Mouse (Mus musculus) kidney, embryonic 14.5 days (tissue): ENCODE results near the gene Gbp3. TPM values are rescaled to one million over a fixed set of nuclear protein-coding genes. Genes with fewer than 3 reads are reported as not detected.
"Not testable (repeated sequence)": the region's sequence is repeated elsewhere in the genome, so short reads cannot be mapped to it uniquely, and the experiment has no call there.

ENCODE experiments used
- ATAC-seq: fragments of 200-750 bp; cut with Nextera tagmentation; 2 replicates; pipeline ENCODE4 v1.8.0; 2017; ENCODE audit warnings: moderate number of reproducible peaks, mild to moderate bottlenecking, moderate TSS enrichment, moderate library complexity; ENCODE audit not compliant: low FRiP score, low TSS enrichment
- H3K27ac ChIP-seq: fragments of 300-500 bp; sonication (generic); 2 replicates; pipeline ENCODE4 v1.5.1; 2014; ENCODE audit warnings: low read depth, mild to moderate bottlenecking, low read length, moderate library complexity, mixed read lengths
- H3K27me3 ChIP-seq: fragments of 300-500 bp; sonication (generic); 2 replicates; pipeline ENCODE4 v1.6.1; 2014; ENCODE audit warnings: mild to moderate bottlenecking, low read length; ENCODE audit not compliant: control insufficient read depth, insufficient read depth
- H3K36me3 ChIP-seq: fragments of 300-500 bp; sonication (generic); 2 replicates; pipeline ENCODE4 v1.6.1; 2014; ENCODE audit warnings: low read length, mixed read lengths; ENCODE audit not compliant: control insufficient read depth, insufficient read depth
- H3K4me1 ChIP-seq: fragments of 300-500 bp; sonication (generic); 2 replicates; pipeline ENCODE4 v1.6.1; 2014; ENCODE audit warnings: low read length, mixed read lengths; ENCODE audit not compliant: control insufficient read depth, insufficient read depth
- H3K4me2 ChIP-seq: fragments of 300-500 bp; sonication (generic); replicated peaks from 2 replicates; pipeline ENCODE4 v1.6.1; 2014; ENCODE audit warnings: low read depth, mild to moderate bottlenecking, low read length
- H3K4me3 ChIP-seq: fragments of 300-500 bp; sonication (generic); 2 replicates; pipeline ENCODE4 v1.5.1; 2014; ENCODE audit warnings: mild to moderate bottlenecking, low read length
- H3K9ac ChIP-seq: fragments of 300-500 bp; sonication (generic); 2 replicates; pipeline ENCODE4 v1.6.1; 2014; ENCODE audit warnings: low read depth, mild to moderate bottlenecking, low read length, moderate library complexity
- H3K9me3 ChIP-seq: fragments of 300-500 bp; sonication (generic); 2 replicates; pipeline ENCODE4 v1.6.1; 2016; ENCODE audit warnings: low read length; ENCODE audit not compliant: control insufficient read depth
- WGBS: fragments of 180-500 bp; shearing (Covaris S2); extraction: QIAGEN DNeasy Blood & Tissue Kit; methylation state at CpG from one replicate; pipeline ENCODE4 v1.1.7; 2014; 5-methylcytosine and 5-hydroxymethylcytosine counted together
- polyA plus RNA-seq: library from polyadenylated mRNA; unstranded; fragments of >200 nt; fragmentation: Nextera tagmentation; extraction: Ambion mirVana; gene quantifications from 2 replicates; pipeline ENCODE4 v1.2.1, GENCODE M21; 2014

The Gbp3 gene
- polyA plus RNA-seq, 1 experiment from 2014 or later = 1.2 TPM

GRCm38 (mm10) chr3:142546690-142547089, 13.1 kb upstream of the Gbp3 start:
- H3K9ac ChIP-seq = no peak overlapping the region
- no peak for ATAC-seq
- 82% methylated on average over 3 of the region's 3 CpGs for WGBS
- no peaks in the 10 kb centered on the region for H3K27me3 ChIP-seq
- no peaks in the 10 kb centered on the region for H3K4me1 ChIP-seq
- H3K4me3 ChIP-seq = no peak overlapping the region
- H3K9me3 ChIP-seq = no peaks in the 10 kb centered on the region
- H3K36me3 ChIP-seq = no peaks in the 10 kb centered on the region
- no peak overlapping the region for H3K4me2 ChIP-seq
- H3K27ac ChIP-seq = no peak overlapping the region

GRCm38 (mm10) chr3:142550052-142550676, 9.7 kb upstream of the Gbp3 start:
- WGBS = 91% methylated on average over 3 of the region's 3 CpGs
- no peaks in the 10 kb centered on the region for H3K4me1 ChIP-seq
- H3K4me3 ChIP-seq = no peak overlapping the region
- no peak for ATAC-seq
- no peaks in the 10 kb centered on the region for H3K27me3 ChIP-seq
- no peaks in the 10 kb centered on the region for H3K9me3 ChIP-seq
- H3K4me2 ChIP-seq = no peak overlapping the region
- H3K9ac ChIP-seq = no peak overlapping the region
- H3K36me3 ChIP-seq = no peaks in the 10 kb centered on the region
- H3K27ac ChIP-seq = no peak overlapping the region

- Histone ChIP-seq H3K4me1 (no peaks in the 10 kb centered on the region), H3K27me3 (no peaks in the 10 kb centered on the region), H3K27ac (no peak overlapping the region), H3K4me2 (no peak overlapping the region), H3K4me3 (no peak overlapping the region), H3K9me3 (no peaks in the 10 kb centered on the region), H3K9ac (no peak overlapping the region), H3K36me3 (no peaks in the 10 kb centered on the region)
- WGBS = 68% methylated on average over 1 of the region's 1 CpGs
- ATAC-seq = no peak
Measured at GRCm38 (mm10) chr3:142554601-142555000, 5.2 kb upstream of the Gbp3 start.

GRCm38 (mm10) chr3:142555623-142556022, 4.2 kb upstream of the Gbp3 start:
- no peak overlapping the region for H3K27ac ChIP-seq
- no peaks in the 10 kb centered on the region for H3K27me3 ChIP-seq
- no peak overlapping the region for H3K4me3 ChIP-seq
- no peaks in the 10 kb centered on the region for H3K36me3 ChIP-seq
- H3K4me2 ChIP-seq = no peak overlapping the region
- ATAC-seq = no peak
- WGBS = 87% methylated on average over 11 of the region's 11 CpGs
- H3K9ac ChIP-seq = no peak overlapping the region
- H3K9me3 ChIP-seq = no peaks in the 10 kb centered on the region
- no peaks in the 10 kb centered on the region for H3K4me1 ChIP-seq

GRCm38 (mm10) chr3:142560296-142560948, 596 bp downstream of the Gbp3 start:
- H3K27me3 ChIP-seq = no peaks in the 10 kb centered on the region
- H3K9ac ChIP-seq = 0 out of 2 replicates have a peak overlapping the region, but pooled peaks have one; percentile 1
- H3K36me3 ChIP-seq = no peaks in the 10 kb centered on the region
- no peaks in the 10 kb centered on the region for H3K4me1 ChIP-seq
- H3K4me3 ChIP-seq = peak overlapping the region; percentile 28; the same call in 1 of the 2 replicates
- no peaks in the 10 kb centered on the region for H3K9me3 ChIP-seq
- peak; percentile 86 for ATAC-seq
- no peak overlapping the region for H3K27ac ChIP-seq
- H3K4me2 ChIP-seq = peak overlapping the region; percentile 41
- 13% methylated on average over 12 of the region's 12 CpGs for WGBS

- WGBS = 88% methylated on average over 14 of the region's 14 CpGs
- no peak overlapping the region for H3K4me2 ChIP-seq
- H3K4me1 ChIP-seq = no peaks in the 10 kb centered on the region
- H3K27me3 ChIP-seq = no peaks in the 10 kb centered on the region
- H3K4me3 ChIP-seq = no peak overlapping the region
- no peaks in the 10 kb centered on the region for H3K36me3 ChIP-seq
- H3K9me3 ChIP-seq = no peaks in the 10 kb centered on the region
- H3K27ac ChIP-seq = no peak overlapping the region
- ATAC-seq = no peak
- H3K9ac ChIP-seq = no peak overlapping the region
Measured at GRCm38 (mm10) chr3:142561045-142561646, 1.3 kb downstream of the Gbp3 start.

GRCm38 (mm10) chr3:142561666-142562065, 1.8 kb downstream of the Gbp3 start:
- Histone ChIP-seq H3K4me2 (no peak overlapping the region), H3K4me3 (no peak overlapping the region), H3K9ac (no peak overlapping the region)

GRCm38 (mm10) chr3:142567490-142567889, 7.7 kb downstream of the Gbp3 start:
- not testable (repeated sequence) for H3K4me2 ChIP-seq, H3K9me3 ChIP-seq, H3K27me3 ChIP-seq, H3K4me1 ChIP-seq, H3K36me3 ChIP-seq, ATAC-seq, H3K4me3 ChIP-seq, H3K27ac ChIP-seq, H3K9ac ChIP-seq
- 50% methylated on average over 5 of the region's 5 CpGs for WGBS

More at GRCm38 (mm10) chr3:142561666-142562065, 1.8 kb downstream of the Gbp3 start:
- no peak for ATAC-seq
- no peaks in the 10 kb centered on the region for H3K27me3 ChIP-seq
- H3K27ac ChIP-seq = no peak overlapping the region
- no peaks in the 10 kb centered on the region for H3K9me3 ChIP-seq
- no peaks in the 10 kb centered on the region for H3K4me1 ChIP-seq
- 80% methylated on average over 7 of the region's 7 CpGs for WGBS
- H3K36me3 ChIP-seq = no peaks in the 10 kb centered on the region

- Histone ChIP-seq H3K36me3 (no peaks in the 10 kb centered on the region), H3K9ac (no peak overlapping the region), H3K9me3 (no peaks in the 10 kb centered on the region), H3K4me2 (no peak overlapping the region), H3K27me3 (no peaks in the 10 kb centered on the region), H3K4me3 (no peak overlapping the region), H3K4me1 (no peaks in the 10 kb centered on the region), H3K27ac (no peak overlapping the region)
- ATAC-seq = no peak
- WGBS = 94% methylated on average over 4 of the region's 4 CpGs
Measured at GRCm38 (mm10) chr3:142570738-142571137, 10.9 kb downstream of the Gbp3 start.
